Mouse (Mus musculus) liver, embryonic 11.5 days (tissue): ENCODE measurements around the gene Fgfr2. TPM values are rescaled to one million over a fixed set of nuclear protein-coding genes. Genes with fewer than 3 reads are reported as not detected.

Experiments
- ATAC-seq: fragments of 200-750 bp; cut with Nextera tagmentation; replicated peaks from 2 replicates; pipeline ENCODE4 v1.8.0; 2017; ENCODE audit warnings: moderate number of reproducible peaks, mild to moderate bottlenecking, moderate TSS enrichment, moderate library complexity; ENCODE audit not compliant: low FRiP score
- DNase-seq: peaks from one replicate; pipeline ENCODE4 v3.0.0-alpha.2; 2017; ENCODE audit warnings: low spot score
- H3K27ac ChIP-seq: fragments of 300-500 bp; sonication (generic); 2 replicates; pipeline ENCODE4 v1.5.1; 2014; ENCODE audit warnings: mild to moderate bottlenecking, low read depth, low read length, control low read depth
- H3K27me3 ChIP-seq: fragments of 300-500 bp; sonication (generic); replicated peaks from 2 replicates; pipeline ENCODE4 v1.6.1; 2014; ENCODE audit warnings: low read length, mixed read lengths; ENCODE audit not compliant: control insufficient read depth, insufficient read depth
- H3K36me3 ChIP-seq: fragments of 300-500 bp; sonication (generic); 2 replicates; pipeline ENCODE4 v1.6.1; 2014; ENCODE audit warnings: mild to moderate bottlenecking, low read length, moderate library complexity, mixed read lengths; ENCODE audit not compliant: control insufficient read depth, insufficient read depth
- H3K4me1 ChIP-seq: fragments of 300-500 bp; sonication (generic); replicated peaks from 2 replicates; pipeline ENCODE4 v1.6.1; 2014; ENCODE audit warnings: low read length, mixed read lengths; ENCODE audit not compliant: control insufficient read depth, insufficient read depth
- H3K4me2 ChIP-seq: fragments of 300-500 bp; sonication (generic); 2 replicates; pipeline ENCODE4 v1.6.1; 2014; ENCODE audit warnings: mild to moderate bottlenecking, control low read depth, moderate library complexity
- H3K4me3 ChIP-seq: fragments of 300-500 bp; sonication (generic); 2 replicates; pipeline ENCODE4 v1.5.1; 2014; ENCODE audit warnings: low read depth, low read length, control low read depth
- H3K9ac ChIP-seq: fragments of 300-500 bp; sonication (generic); 2 replicates; pipeline ENCODE4 v1.6.1; 2014; ENCODE audit warnings: low read depth, low read length, control low read depth
- H3K9me3 ChIP-seq: fragments of 300-500 bp; sonication (generic); 2 replicates; pipeline ENCODE4 v1.6.1; 2016; ENCODE audit warnings: low read length, inconsistent platforms, mixed read lengths; ENCODE audit not compliant: control insufficient read depth
- WGBS: fragments of 180-500 bp; shearing (Covaris S2); extraction: QIAGEN DNeasy Blood & Tissue Kit; methylation state at CpG from one replicate; pipeline ENCODE4 v1.1.7; 2014; 5-methylcytosine and 5-hydroxymethylcytosine counted together
- polyA plus RNA-seq: library from polyadenylated mRNA; unstranded; fragments of >200 nt; fragmentation: Nextera tagmentation; extraction: Ambion mirVana; gene quantifications from 2 replicates; pipeline ENCODE4 v1.2.1, GENCODE M21; 2014

Gene Fgfr2
- polyA plus RNA-seq, 1 experiment from 2014 or later, result 32.6 TPM

DNA sequence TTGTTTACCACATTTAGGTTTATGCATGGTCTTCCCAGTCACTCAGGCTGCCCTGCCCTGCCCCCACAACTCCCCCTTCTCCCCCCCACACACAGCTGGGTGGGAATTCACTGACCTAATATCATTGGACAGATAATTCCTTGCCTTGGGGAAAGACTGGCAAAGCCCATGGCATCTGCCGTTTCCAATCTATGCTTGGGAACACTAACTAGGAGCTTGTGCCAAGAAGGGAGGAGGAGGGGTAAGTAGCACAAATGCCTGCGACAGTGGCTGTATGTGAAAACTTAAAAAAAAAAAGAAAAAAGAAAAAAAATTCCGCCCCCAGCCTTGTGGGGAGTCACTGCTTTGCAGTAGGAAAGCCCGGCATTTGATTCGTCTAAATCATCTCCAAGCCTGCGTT lies 56.4 kb downstream of the Fgfr2 start:
- H3K4me1 ChIP-seq, result no peaks in the 10 kb centered on the region
- H3K9ac ChIP-seq, result no peak overlapping the region
- no peaks in the 10 kb centered on the region; the same call in 1 of the 2 replicates for H3K36me3 ChIP-seq
- no peak overlapping the region for H3K4me2 ChIP-seq
- H3K9me3 ChIP-seq, result no peaks in the 10 kb centered on the region
- 66% methylated on average over 6 of the region's 6 CpGs for WGBS
- H3K4me3 ChIP-seq, result no peak overlapping the region
- H3K27ac ChIP-seq, result no peak overlapping the region
- no peak for DNase-seq
- no peaks in the 10 kb centered on the region for H3K27me3 ChIP-seq
- no peak for ATAC-seq

DNA sequence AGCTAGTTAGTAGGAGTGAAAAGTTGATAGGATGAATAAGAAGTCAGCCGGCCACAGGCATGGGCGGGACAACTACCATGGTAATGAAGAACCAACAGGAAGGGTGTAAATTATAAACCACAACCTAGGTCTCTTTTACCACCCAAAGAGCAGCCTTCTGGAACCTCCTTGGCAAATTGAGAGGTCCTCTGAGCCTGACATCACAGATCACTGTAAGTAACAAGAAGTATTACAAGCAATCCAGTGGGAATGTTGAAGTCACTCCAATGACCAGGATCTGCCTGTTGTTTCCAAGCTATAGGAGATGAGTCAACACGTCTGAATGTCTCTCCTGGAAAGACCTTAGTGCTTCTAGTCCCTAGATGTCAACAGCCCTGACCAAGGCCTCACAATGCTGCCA lies 61.1 kb downstream of the Fgfr2 start:
- Histone ChIP-seq H3K4me3 (no peak overlapping the region), H3K36me3 (peaks cover 6% of the 10 kb centered on the region; the same call in 1 of the 2 replicates), H3K27ac (no peak overlapping the region), H3K9me3 (no peaks in the 10 kb centered on the region), H3K4me2 (no peak overlapping the region), H3K27me3 (no peaks in the 10 kb centered on the region), H3K9ac (no peak overlapping the region), H3K4me1 (peaks cover 5% of the 10 kb centered on the region)
- DNase-seq (no peak), ATAC-seq (no peak)
- 78% methylated on average over 3 of the region's 3 CpGs for WGBS

- H3K9me3 ChIP-seq, result no peaks in the 10 kb centered on the region
- H3K27ac ChIP-seq, result no peak overlapping the region
- H3K4me1 ChIP-seq, result peaks cover 5% of the 10 kb centered on the region
- ATAC-seq (no peak), DNase-seq (no peak)
- no peaks in the 10 kb centered on the region for H3K27me3 ChIP-seq
- peaks cover 7% of the 10 kb centered on the region; the same call in 1 of the 2 replicates for H3K36me3 ChIP-seq
- 88% methylated on average over 6 of the region's 6 CpGs for WGBS
- H3K4me3 ChIP-seq, result no peak overlapping the region
- no peak overlapping the region for H3K4me2 ChIP-seq
- H3K9ac ChIP-seq, result no peak overlapping the region
Measured at GRCm38 (mm10) chr7:133060170-133060569, 63.0 kb downstream of the Fgfr2 start.

DNA sequence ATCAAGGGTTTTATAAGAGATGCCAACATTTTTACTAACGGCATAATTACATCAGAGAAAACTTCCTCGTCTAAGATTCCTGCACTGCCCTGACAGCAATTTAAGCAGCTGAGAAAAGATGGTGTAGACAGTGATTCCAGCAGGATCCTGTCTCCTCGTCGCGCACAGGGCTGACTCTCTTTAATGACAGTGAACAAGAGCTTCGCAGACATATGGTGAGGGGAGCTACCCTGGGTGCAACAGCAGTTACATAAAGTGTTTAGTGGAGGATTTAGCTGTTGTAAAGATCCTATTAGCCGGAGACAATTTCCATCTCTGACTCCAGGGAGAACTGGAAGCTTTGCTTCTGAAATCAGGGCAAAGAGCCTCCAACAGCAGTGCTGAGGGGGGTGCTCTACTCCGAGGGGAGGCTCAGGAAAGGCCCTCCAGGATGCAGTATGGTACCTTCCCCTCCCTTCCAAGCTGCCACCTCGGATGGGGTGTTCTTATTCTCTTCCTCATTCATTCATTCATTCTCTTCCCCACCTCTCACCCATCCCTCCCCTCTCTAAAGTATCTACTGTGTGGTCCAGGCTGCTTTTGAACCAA lies 63.5 kb downstream of the Fgfr2 start:
- no peaks in the 10 kb centered on the region for H3K27me3 ChIP-seq
- H3K4me3 ChIP-seq, result no peak overlapping the region
- H3K9ac ChIP-seq, result no peak overlapping the region
- peaks cover 5% of the 10 kb centered on the region for H3K4me1 ChIP-seq
- H3K36me3 ChIP-seq, result peaks cover 7% of the 10 kb centered on the region; the same call in 1 of the 2 replicates
- DNase-seq (no peak), ATAC-seq (no peak)
- no peak overlapping the region for H3K4me2 ChIP-seq
- H3K9me3 ChIP-seq, result no peaks in the 10 kb centered on the region
- H3K27ac ChIP-seq, result no peak overlapping the region
- 78% methylated on average over 9 of the region's 9 CpGs for WGBS

DNA sequence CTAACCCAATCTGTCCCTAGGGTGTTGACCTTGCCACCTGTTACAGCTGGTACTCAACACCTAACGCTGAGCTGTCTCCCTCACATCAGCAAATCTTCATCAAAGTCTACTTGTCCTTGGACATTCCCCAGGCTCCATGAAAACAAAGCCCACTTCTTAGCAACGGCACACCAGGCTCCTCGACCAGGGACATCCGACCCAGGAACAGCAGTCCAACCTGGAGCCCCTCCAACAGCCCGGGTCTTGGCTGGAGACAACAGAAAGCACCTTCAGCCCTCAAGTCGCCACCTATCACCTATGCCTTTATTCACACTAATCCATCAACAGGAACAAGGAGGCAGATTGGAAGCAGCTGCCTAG lies 64.0 kb downstream of the Fgfr2 start:
- 83% methylated on average over 6 of the region's 6 CpGs for WGBS
- no peak overlapping the region for H3K27ac ChIP-seq
- no peaks in the 10 kb centered on the region for H3K9me3 ChIP-seq
- H3K36me3 ChIP-seq, result peaks cover 7% of the 10 kb centered on the region; the same call in 1 of the 2 replicates
- peaks cover 5% of the 10 kb centered on the region for H3K4me1 ChIP-seq
- ATAC-seq (no peak), DNase-seq (no peak)
- H3K4me2 ChIP-seq, result no peak overlapping the region
- no peak overlapping the region for H3K9ac ChIP-seq
- no peaks in the 10 kb centered on the region for H3K27me3 ChIP-seq
- H3K4me3 ChIP-seq, result no peak overlapping the region

DNA sequence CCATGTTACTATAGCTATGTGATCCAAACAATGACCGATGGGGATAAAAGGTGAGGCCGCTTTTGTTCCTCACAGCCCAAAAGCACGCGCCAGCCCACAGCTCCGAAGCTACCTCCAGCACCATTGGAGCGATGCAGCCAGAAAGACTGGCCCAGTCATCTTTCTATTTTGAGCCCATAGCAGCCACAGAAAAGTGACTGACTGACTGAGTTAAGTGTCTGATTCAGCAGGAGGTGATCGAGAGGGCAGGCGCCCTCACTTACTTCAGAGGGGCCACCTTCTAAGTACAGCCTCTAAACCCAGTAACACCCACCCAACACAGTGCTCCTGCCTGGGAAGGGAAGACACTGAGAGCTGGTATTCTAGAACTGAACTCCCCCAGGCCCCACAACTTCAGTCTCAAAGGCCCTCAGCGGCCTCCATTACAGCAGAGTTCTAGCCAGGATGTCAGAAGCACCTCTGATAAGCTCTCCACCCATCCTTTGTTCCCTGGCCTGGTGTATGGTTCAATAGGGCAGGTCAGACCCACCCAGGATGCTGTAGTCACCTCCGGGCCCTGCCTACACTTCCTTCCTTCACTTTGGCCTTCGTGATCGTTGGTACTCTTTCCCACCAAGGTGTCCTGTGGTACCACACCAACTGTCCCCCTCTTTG lies 64.5 kb downstream of the Fgfr2 start:
- Histone ChIP-seq H3K36me3 (peaks cover 7% of the 10 kb centered on the region; the same call in 1 of the 2 replicates), H3K27me3 (no peaks in the 10 kb centered on the region), H3K9ac (no peak overlapping the region), H3K4me1 (peaks cover 5% of the 10 kb centered on the region), H3K4me2 (no peak overlapping the region), H3K9me3 (no peaks in the 10 kb centered on the region), H3K27ac (no peak overlapping the region), H3K4me3 (no peak overlapping the region)
- no peak for DNase-seq
- WGBS, result 87% methylated on average over 12 of the region's 12 CpGs
- no peak for ATAC-seq

GRCm38 (mm10) chr7:133056924-133057323 lies 66.2 kb downstream of the Fgfr2 start:
- Histone ChIP-seq H3K27ac (no peak overlapping the region), H3K9ac (no peak overlapping the region), H3K27me3 (no peaks in the 10 kb centered on the region), H3K9me3 (no peaks in the 10 kb centered on the region), H3K36me3 (peaks cover 7% of the 10 kb centered on the region; the same call in 1 of the 2 replicates), H3K4me1 (peaks cover 5% of the 10 kb centered on the region), H3K4me3 (no peak overlapping the region), H3K4me2 (no peak overlapping the region)
- DNase-seq (no peak), ATAC-seq (no peak)
- 91% methylated on average over 8 of the region's 8 CpGs for WGBS

- peaks cover 5% of the 10 kb centered on the region for H3K4me1 ChIP-seq
- no peaks in the 10 kb centered on the region for H3K27me3 ChIP-seq
- H3K4me3 ChIP-seq, result no peak overlapping the region
- ATAC-seq (no peak), DNase-seq (no peak)
- H3K27ac ChIP-seq, result no peak overlapping the region
- H3K36me3 ChIP-seq, result peaks cover 7% of the 10 kb centered on the region; the same call in 1 of the 2 replicates
- WGBS, result 86% methylated on average over 5 of the region's 5 CpGs
- H3K9me3 ChIP-seq, result no peaks in the 10 kb centered on the region
- no peak overlapping the region for H3K9ac ChIP-seq
- H3K4me2 ChIP-seq, result no peak overlapping the region
Measured at GRCm38 (mm10) chr7:133054486-133054885, 68.7 kb downstream of the Fgfr2 start.

GRCm38 (mm10) chr7:133053757-133054156 lies 69.4 kb downstream of the Fgfr2 start:
- peaks cover 7% of the 10 kb centered on the region for H3K4me1 ChIP-seq
- peaks cover 7% of the 10 kb centered on the region; the same call in 1 of the 2 replicates for H3K36me3 ChIP-seq
- H3K4me2 ChIP-seq, result no peak overlapping the region
- no peak overlapping the region for H3K27ac ChIP-seq
- H3K9ac ChIP-seq, result no peak overlapping the region
- H3K27me3 ChIP-seq, result no peaks in the 10 kb centered on the region
- 87% methylated on average over 9 of the region's 9 CpGs for WGBS
- ATAC-seq, result no peak
- no peaks in the 10 kb centered on the region for H3K9me3 ChIP-seq
- DNase-seq, result no peak
- H3K4me3 ChIP-seq, result no peak overlapping the region
